Mouse (Mus musculus) ovary, postnatal 36 days (tissue): Measurements from ENCODE around the gene Edf1.
"Not testable (repeated sequence)": the region's sequence is repeated elsewhere in the genome, so short reads cannot be mapped to it uniquely, and the experiment has no call there.

ENCODE experiments used
- DNase-seq: peaks from one replicate; pipeline ENCODE4 v3.0.0; 2022; ENCODE audit warnings: low spot score, mixed read lengths

The Edf1 gene

GRCm38 (mm10) chr2:25557221-25557963, at the start of gene Edf1:
Edf1 (plus strand) TSS chr2:25557847.
- peak; percentile 95 for DNase-seq

- no peak for DNase-seq
These were observed 47.7 kb upstream of the Edf1 start for GRCm38 (mm10) chr2:25509912-25510311.

- no peak for DNase-seq
These were observed 30.9 kb upstream of the Edf1 start for GRCm38 (mm10) chr2:25526510-25527302.

GRCm38 (mm10) chr2:25533707-25534106, 23.9 kb upstream of the Edf1 start:
- no peak for DNase-seq

GRCm38 (mm10) chr2:25534178-25534865, 23.3 kb upstream of the Edf1 start:
- peak; percentile 59 for DNase-seq

GRCm38 (mm10) chr2:25534866-25535182, 22.8 kb upstream of the Edf1 start:
- no peak for DNase-seq

- DNase-seq = no peak
These were observed 21.1 kb upstream of the Edf1 start for GRCm38 (mm10) chr2:25536531-25536930.

- no peak for DNase-seq
These were observed 17.1 kb upstream of the Edf1 start for GRCm38 (mm10) chr2:25540541-25540948.

- DNase-seq = no peak
These were observed 15.8 kb upstream of the Edf1 start for GRCm38 (mm10) chr2:25541644-25542367.

- DNase-seq = no peak
These were observed 11.4 kb upstream of the Edf1 start for GRCm38 (mm10) chr2:25545996-25546810.

GRCm38 (mm10) chr2:25546811-25547491, 10.7 kb upstream of the Edf1 start, which contains the start of gene Traf2:
Traf2 (minus strand) TSS chr2:25546940.
- DNase-seq = peak; percentile 98

GRCm38 (mm10) chr2:25549021-25549991, 8.3 kb upstream of the Edf1 start:
- no peak for DNase-seq

- no peak for DNase-seq
These were observed 6.5 kb upstream of the Edf1 start for GRCm38 (mm10) chr2:25551186-25551585.

- DNase-seq = not testable (repeated sequence)
These were observed 4.4 kb upstream of the Edf1 start for GRCm38 (mm10) chr2:25553171-25553786.

- not testable (repeated sequence) for DNase-seq
These were observed 2.2 kb upstream of the Edf1 start for GRCm38 (mm10) chr2:25555479-25555878.

- no peak for DNase-seq
These were observed 1.4 kb upstream of the Edf1 start for GRCm38 (mm10) chr2:25556296-25556695.

GRCm38 (mm10) chr2:25557964-25558360, 315 bp downstream of the Edf1 start:
- no peak for DNase-seq

GRCm38 (mm10) chr2:25558774-25559173, 1.1 kb downstream of the Edf1 start:
- no peak for DNase-seq

GRCm38 (mm10) chr2:25560551-25560950, 2.9 kb downstream of the Edf1 start:
- no peak for DNase-seq
